ENCODE assay signal across 9 mouse cellular contexts in the genomic region with DNA sequence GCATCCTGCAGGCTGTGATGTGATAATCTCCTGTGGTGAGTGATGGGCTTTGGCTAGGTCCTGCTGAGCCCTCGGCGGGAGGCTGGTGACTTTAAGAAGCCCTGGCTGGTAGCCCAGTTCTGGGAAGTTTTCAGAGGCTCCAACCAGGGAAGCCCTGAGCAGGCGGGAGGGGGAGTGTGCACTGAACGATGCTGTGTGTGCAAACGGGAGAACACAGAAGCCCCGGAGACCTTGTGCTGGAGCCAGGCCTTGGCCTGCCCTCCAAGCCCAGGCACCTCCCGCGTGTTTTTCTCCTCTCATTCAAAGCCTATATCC. TPM values are rescaled to one million over a fixed set of nuclear protein-coding genes. Genes with fewer than 3 reads are reported as not detected.
DNase-seq lines count a peak whose midpoint lies in the region; ATAC-seq and TF ChIP-seq lines count a peak whose summit lies in the region.
"Had no signal": no experiment of that assay in that cellular context is flagged by ENCODE, and none has a peak within 500 bp of the region (broad histone marks: within the 10 kb centered on the region; RNA-seq: fewer than 3 reads in every experiment).

No protein-coding gene starts in this region.

- H3K9ac ChIP-seq in ES-Bruce4 (ENCODE audit: low read depth, poor library complexity, severe bottlenecking), result peak overlapping the region; percentile 8; the same call in 1 of the 2 replicates
- H3K9ac ChIP-seq: liver, embryonic 13.5 days had no signal

- no peak for TF ChIP-seq CTCF in ES-Bruce4 (IDR thresholded peaks at IDR 0.05; ENCODE audit: low read depth, low read length)

- no peak for TF ChIP-seq EP300 in ES-Bruce4 (IDR thresholded peaks at IDR 0.05; ENCODE audit: insufficient read depth, low read depth, low read length)

- no peak overlapping the region for H3K27ac ChIP-seq in ES-Bruce4 (ENCODE audit: insufficient read depth, low read length)
- H3K27ac ChIP-seq: liver, embryonic 13.5 days had no signal

- no peaks in the 10 kb centered on the region for H3K9me3 ChIP-seq in ES-Bruce4 (replicated peaks; ENCODE audit: control insufficient read depth, insufficient read depth, low read length, poor library complexity, severe bottlenecking)
- H3K9me3 ChIP-seq: liver, embryonic 13.5 days had no signal

- DNase-seq in cerebellum, adult 18-20 months, result peak; percentile 69 to 72
- peak; percentile 46 to 79 for DNase-seq in frontal cortex, adult 2 months (ENCODE audit: extremely low spot score in 1 of 2, low spot score in 1 of 2)
- DNase-seq in heart, postnatal 25 days (ENCODE audit: low spot score), result peak; percentile 69
- peak; percentile 66 to 67 for DNase-seq in layer of hippocampus, adult 8-10 months (ENCODE audit: low spot score in 2 of 2)
- DNase-seq in lung, postnatal 14 days, result peak; percentile 76
- DNase-seq in right cerebral cortex, postnatal 25 days, result peak; percentile 56
- DNase-seq: liver, embryonic 13.5 days had no signal

- ATAC-seq in megakaryocyte progenitor cell, adult 5-6 weeks (replicated peaks; ENCODE audit: poor library complexity), result no peak

- intact Hi-C loops in heart, postnatal 25 days (cut with DNase I), result loop anchor here (5.0 kb wide), 1 partner anchor 40 kb away; no protein-coding TSS in a partner anchor

- H3K36me3 ChIP-seq in ES-Bruce4 (ENCODE audit: control insufficient read depth, insufficient read depth, low read length, poor library complexity, severe bottlenecking), result no peaks in the 10 kb centered on the region
- H3K36me3 ChIP-seq: liver, embryonic 13.5 days had no signal

- TF ChIP-seq POLR2A in ES-Bruce4 (IDR thresholded peaks at IDR 0.05; ENCODE audit: insufficient read depth, low read length), result no peak

- H3K4me1 ChIP-seq in ES-Bruce4 (ENCODE audit: control insufficient read depth, insufficient read depth, low read length), result peaks cover 11% of the 10 kb centered on the region

- H3K4me3 ChIP-seq in ES-Bruce4 (ENCODE audit: low read depth, low read length), result no peak overlapping the region
- H3K4me3 ChIP-seq: liver, embryonic 13.5 days had no signal

- no peaks in the 10 kb centered on the region for H3K27me3 ChIP-seq in ES-Bruce4 (ENCODE audit: control insufficient read depth, insufficient read depth, low read length, poor library complexity, severe bottlenecking)
- H3K27me3 ChIP-seq: liver, embryonic 13.5 days had no signal

RNA-seq across cellular contexts. Expression of a gene that starts 35.2 kb away (rescaled TPM):
- polyA plus RNA-seq in ES-Bruce4 (2011; ENCODE audit: insufficient read depth, insufficient read length, low read depth, missing spikeins), result 28.3 and 35.5 TPM in 2 replicates
- polyA plus RNA-seq in frontal cortex, adult 2 months (2012; rRNA removed), result 24.6 and 29.5 TPM in 2 replicates
- total RNA-seq in heart, postnatal 25 days (2021), result 100 to 1,000 TPM in 1 of 2 experiments, 10 to 100 TPM in 1; 91.2 to 111 TPM
- 10 to 100 TPM; 47.2 to 63.1 (median 53.9) TPM for total RNA-seq in layer of hippocampus, adult 8-10 months (2022)
- 6.2 and 7.3 TPM in 2 replicates for total RNA-seq in megakaryocyte progenitor cell, adult 5-6 weeks (2015)
- 2.9 and 3.2 TPM in 2 replicates for total RNA-seq in megakaryocyte progenitor cell, adult 5-6 weeks (2017)

Comparison
In these comparisons a context has a peak if more than half of its experiments do, and no peak if none do; other contexts are left out.
1. RNA of a gene that starts 35.2 kb away (total RNA-seq): 91.2 to 111 TPM in heart, postnatal 25 days and 47.2 to 63.1 TPM in layer of hippocampus, adult 8-10 months; 2.9 to 7.3 TPM in megakaryocyte progenitor cell, adult 5-6 weeks; every median in the first group is over 4 times any median in the second.
2. Peak in every context shown above with its lines, with median percentiles within 50 percentile points of each other: DNase-seq.